Mouse (Mus musculus) brain, embryonic 14.5 days (tissue): ENCODE measurements around the gene Acp6. TPM values are rescaled to one million over a fixed set of nuclear protein-coding genes. Genes with fewer than 3 reads are reported as not detected.
A peak's percentile ranks its signal among the peaks of the same experiment; 100 is the strongest.

Experiments used
- DNase-seq: peaks from one replicate; pipeline ENCODE4 v3.0.0-alpha.2; 2011; ENCODE audit warnings: low read depth
- CTCF ChIP-seq: fragments of 200-500 bp; IDR thresholded peaks from 2 replicates; pipeline ENCODE4 v1.5.1; 2012; ENCODE audit warnings: inconsistent platforms, mild to moderate bottlenecking, moderate library complexity, borderline replicate concordance; ENCODE audit not compliant: insufficient read depth, insufficient read length; ENCODE audit errors: extremely low read depth
- POLR2A ChIP-seq: fragments of 200-500 bp; IDR thresholded peaks from 2 replicates; pipeline ENCODE4 v1.6.1; 2012; ENCODE audit warnings: mild to moderate bottlenecking, inconsistent platforms, borderline replicate concordance; ENCODE audit not compliant: poor library complexity, insufficient read depth, insufficient read length, severe bottlenecking; ENCODE audit errors: extremely low read depth
- polyA plus RNA-seq: library from polyadenylated mRNA; depleted of rRNA; stranded (reverse); fragments of >200 nt; gene quantifications from 2 replicates; pipeline ENCODE4 v1.2.3, GENCODE M21; 2012

The Acp6 gene
- polyA plus RNA-seq, 1 experiment: 19.6 TPM

DNA sequence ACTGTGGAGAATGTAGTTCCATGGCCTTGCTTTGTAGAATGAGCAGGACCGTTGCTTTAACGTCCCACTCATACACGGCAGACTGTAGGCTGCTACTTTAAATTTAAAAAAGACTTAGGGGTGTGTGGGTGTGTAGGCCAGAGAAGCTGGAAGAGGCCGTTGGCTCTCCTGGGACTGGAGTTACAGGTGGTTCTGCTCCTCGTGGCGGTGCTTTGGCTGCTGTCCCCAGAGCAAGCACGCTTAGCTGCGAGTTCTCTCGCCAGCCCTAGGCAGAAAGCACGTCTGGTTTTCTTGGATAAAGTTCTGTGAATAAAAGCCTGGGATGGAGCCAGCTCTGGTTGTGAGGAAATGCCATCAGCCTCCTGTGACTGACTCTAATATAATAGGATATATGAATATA, 2.3 kb downstream of the Acp6 start:
- no peak for TF ChIP-seq CTCF
- TF ChIP-seq POLR2A: no peak
- peak; percentile 53 for DNase-seq

DNA sequence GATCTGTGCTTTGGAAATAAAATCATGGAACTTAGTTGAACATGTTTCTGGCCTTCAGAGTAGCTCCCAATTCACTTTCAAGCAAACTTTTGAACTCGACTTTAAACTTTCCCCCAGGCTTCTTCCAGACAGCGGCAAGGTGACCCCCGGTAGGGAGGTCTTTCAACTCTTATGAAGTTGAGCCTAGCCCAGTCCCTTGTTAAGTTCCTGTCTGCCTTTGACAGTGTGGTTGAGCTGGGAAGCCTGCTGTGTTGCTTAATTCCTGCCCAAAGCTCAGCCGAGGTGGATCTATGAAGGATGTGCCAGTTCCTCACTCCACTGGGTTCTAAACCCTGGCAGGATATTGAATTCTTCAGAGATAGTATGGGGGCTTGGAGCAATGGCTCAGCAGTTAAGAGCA, 3.2 kb downstream of the Acp6 start:
- no peak for TF ChIP-seq CTCF
- no peak for TF ChIP-seq POLR2A
- DNase-seq: no peak

DNA sequence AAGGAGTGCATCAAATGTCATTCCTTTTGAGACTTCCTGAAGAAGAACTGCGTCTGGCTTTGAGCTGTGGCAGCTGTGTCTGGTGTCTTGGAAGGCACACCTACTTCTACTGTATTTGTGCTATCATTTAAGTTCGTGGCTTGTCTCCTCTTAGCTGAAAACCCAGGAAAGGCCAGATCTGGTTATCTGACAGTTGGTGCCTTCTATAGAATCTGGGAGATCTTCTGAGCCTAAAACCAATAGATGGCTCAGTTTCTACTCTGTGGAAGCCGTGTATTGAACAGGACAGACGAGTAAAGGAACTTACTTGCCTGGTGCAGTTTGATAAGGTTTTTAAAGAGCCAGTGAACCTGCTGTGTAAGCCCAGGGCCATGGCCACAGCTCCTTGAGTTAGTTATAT, 5.9 kb downstream of the Acp6 start:
- DNase-seq: no peak
- no peak for TF ChIP-seq CTCF
- no peak for TF ChIP-seq POLR2A

DNA sequence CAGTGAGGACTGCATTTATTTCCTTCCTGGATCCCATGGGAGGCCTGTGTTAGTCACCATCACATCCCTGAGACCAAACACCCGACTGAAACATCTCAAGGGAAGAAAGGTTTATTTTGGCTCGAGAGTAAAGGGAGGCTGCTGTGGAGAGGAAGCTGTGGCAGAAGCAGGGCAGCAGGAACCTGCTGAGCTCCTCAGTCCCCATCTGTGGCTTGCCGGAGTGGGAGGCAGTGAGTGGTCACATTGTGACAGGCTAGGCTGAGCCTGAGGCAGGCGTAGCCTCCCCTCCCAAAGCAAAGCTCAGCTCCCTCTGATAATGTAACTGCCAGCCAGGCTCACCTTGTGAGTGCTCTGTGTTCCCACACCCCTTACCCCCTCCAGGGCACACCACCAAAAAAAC, 8.5 kb downstream of the Acp6 start:
- DNase-seq: no peak

DNA sequence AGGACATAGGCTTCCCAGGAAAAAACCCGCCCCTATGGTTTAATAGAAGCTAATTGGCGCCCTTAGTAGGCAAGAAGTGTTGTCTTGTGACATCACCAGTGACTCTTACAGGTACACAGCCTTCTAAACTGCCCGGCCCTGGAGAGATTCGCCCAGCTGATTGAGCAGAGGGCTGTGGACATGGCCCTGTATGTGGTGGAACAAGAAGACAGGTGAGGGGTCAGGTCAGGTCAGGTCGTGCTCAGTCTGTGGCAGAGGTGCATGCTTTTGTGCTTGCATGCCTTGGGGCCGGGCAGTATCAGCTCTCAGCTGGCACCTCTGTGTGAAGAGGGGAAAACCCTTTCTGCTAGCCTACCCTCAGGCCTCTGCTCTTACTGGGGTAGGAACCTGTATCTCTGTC, 13.0 kb downstream of the Acp6 start:
- TF ChIP-seq CTCF (no peak), POLR2A (no peak)
- no peak for DNase-seq

More for the DNA sequence above, 8.5 kb downstream of the Acp6 start:
- TF ChIP-seq CTCF (no peak), POLR2A (no peak)

DNA sequence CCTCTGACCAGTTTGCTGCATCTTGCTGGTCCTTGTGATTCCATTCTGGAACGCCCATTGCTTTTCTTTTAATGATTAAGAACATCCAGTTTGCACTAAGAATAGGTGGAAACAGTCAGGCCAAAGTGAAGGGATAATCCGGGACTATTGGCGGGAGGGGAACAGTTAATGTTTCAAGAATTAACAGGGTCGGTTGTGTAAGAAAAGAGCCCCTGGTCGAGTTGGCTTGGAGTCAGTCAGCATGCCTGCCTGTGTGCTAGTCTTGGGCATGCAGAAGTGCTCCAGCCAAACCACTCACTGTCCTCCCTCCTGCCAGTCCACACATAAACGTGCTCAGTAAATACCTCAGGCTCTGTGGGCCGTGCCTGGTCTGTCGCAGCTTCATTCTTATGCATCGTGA, 13.7 kb downstream of the Acp6 start:
- TF ChIP-seq CTCF (no peak), POLR2A (no peak)
- DNase-seq: no peak

DNA sequence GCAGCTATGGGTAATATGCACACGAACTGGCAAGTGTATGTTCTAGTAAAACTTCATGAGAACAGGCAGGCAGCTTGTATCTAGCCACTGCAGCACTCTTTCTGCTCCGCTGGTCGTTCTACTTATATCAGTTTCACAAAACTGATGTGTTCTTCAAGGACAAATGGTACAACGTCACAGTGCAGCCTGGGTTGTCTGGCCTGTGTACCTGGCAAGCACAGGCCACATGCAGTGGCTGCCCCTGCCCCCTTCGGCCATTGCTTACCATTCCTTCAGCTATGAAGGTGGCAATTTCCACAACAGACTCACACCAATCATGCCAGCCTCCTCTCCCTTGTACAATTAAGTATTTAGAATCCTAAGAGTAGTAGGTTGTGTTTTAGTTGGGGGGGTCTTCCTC, 14.1 kb downstream of the Acp6 start:
- no peak for DNase-seq

DNA sequence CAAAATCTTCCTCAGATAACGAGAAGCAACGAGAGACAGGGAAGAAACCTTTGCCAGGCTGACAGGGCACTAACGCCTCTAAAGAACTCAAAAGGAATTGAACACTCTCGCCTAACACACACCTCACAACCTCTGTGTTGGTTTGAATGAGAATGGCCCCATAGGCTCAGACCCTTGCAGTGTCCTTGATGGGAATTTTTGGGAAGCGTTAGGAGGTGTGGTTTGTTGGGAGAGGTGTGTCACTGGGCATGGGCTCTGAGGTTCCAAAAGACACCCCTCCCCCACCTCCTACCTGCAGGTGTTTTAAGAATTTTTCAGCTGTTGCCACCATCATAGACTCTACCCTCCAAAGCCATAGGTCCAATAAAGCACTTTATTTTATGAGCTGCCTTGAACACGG, 20.3 kb downstream of the Acp6 start:
- DNase-seq: no peak
- TF ChIP-seq POLR2A (no peak), CTCF (no peak)

More for the DNA sequence above, 14.1 kb downstream of the Acp6 start:
- no peak for TF ChIP-seq POLR2A
- TF ChIP-seq CTCF: no peak

DNA sequence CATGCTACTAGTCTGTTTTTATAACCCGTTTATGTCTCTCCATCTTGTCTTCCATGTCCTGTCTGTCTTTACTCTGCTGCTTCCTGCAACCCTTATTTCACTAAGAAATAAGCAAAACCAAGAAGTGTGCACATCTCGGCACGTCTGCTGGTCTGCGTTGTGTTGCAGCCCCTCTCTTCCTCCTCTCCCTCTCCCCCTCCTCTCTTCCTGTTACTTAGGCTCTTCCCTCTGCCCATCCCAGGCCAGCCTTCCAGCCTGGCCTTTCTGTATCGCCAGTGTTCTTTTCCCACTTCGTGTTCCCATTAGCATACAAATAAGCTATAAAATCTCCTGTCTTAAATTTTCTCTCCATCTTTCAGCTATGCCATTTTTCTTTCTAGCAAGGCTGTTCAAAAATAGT, 21.9 kb downstream of the Acp6 start:
- TF ChIP-seq POLR2A (no peak), CTCF (no peak)
- DNase-seq: no peak

DNA sequence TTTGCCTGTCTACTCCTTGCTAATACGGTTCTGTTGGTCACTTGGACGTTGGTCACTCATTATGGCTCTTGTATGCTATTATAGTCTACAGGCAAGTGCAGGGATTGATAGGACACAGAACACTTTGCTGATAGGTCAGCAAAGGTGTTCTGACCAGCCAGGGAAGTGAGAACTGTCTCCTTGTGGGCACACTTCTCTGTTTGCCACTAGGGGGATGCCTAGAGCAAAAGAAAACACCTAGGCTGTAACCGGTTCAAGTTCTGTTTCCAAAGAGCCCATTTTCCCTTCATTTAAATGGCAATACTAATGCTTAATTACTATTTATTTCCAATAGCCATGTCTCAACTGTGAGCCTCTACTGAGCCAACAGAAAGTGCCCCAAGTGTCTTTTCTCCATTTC, 25.2 kb downstream of the Acp6 start:
- TF ChIP-seq CTCF (peak; percentile 57; the same call in 1 of the 2 replicates), POLR2A (no peak)

DNA sequence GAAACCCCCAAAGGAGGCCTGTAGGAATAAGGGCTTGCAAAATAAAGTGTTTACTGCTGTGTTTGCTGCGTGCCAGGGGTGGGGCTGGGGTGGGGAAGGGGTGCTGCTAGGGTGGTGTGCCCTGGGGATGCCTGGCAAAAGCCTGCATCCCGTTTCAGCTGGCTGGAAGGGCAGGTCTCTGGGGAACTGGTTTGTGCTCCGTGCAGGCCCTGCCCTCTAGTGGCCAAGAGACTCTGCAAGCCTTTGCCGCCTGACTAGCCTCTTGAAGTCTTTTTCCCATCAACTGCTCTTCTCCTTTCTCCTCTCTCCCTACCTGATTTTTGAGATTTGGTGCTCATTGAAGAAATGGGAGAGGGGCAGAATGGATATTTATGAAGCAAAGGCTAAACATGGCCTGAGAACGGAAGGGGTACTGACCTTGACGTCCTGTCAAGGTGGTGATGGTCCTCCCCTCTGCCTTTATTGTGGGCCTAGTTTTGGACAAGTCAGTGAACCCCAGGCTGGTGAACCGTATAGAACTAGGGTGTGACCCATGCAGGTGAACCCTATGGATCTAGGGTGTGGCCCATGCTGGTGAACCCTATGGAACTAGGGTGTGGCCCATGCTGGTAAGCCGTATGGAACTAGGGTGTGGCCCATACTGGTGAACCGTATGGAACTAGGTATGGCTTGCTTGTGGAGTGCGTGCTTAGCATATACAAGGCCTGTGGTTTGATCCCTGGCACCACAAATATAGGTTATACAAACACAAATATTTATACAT, 26.7 kb downstream of the Acp6 start:
- TF ChIP-seq CTCF (peak; percentile 93), POLR2A (no peak)

More for the DNA sequence above, 25.2 kb downstream of the Acp6 start:
- no peak for DNase-seq

DNA sequence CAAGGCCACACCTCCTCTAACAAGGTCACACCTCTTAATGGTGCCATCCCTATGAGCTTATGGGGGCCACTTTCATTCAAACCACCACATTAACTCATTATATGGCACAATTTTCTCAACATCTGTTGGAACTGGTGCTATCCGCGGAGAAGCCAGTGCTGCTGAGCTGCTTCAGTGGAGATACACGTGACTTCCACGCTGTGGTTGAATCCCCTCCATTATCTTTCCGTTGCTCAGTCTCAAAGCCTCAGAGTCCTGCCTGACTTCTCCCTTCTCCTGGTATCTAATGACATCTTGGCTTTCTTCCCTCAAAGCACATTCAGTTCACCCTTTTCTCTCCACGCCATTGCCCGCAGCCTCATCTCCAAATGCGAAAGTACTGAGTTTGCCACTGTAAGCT, 38.0 kb downstream of the Acp6 start:
- TF ChIP-seq POLR2A (no peak), CTCF (no peak)
- no peak for DNase-seq

More for the DNA sequence above, 26.7 kb downstream of the Acp6 start:
- DNase-seq: peak; percentile 87

DNA sequence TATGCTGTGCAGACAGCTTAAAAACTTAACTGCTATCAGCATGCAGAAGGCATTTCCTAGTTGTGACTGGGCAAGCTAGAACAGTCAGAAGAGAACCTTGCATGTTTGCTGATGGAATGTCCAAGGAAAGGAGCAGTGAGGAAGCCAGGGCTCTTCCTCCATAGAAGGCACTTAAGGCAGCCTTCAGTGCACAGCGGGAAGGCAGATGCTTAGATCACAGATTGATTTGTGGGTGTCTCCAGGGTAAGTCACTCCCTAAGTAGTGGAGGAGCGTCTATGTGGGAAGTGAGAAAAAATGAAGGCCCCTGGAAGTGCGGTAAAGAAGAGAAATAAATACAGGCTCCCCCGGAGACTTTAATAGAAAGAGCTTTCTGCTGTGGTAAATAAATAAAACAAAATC, 40.7 kb downstream of the Acp6 start:
- TF ChIP-seq POLR2A: no peak
- TF ChIP-seq CTCF: no peak

More for the DNA sequence above, 40.7 kb downstream of the Acp6 start:
- DNase-seq: no peak
